Mouse (Mus musculus) CH12.LX (cell line): Measurements from ENCODE around the gene Sdr39u1. TPM values are rescaled to one million over a fixed set of nuclear protein-coding genes. Genes with fewer than 3 reads are reported as not detected.
A peak's percentile ranks its signal among the peaks of the same experiment; 100 is the strongest.

ENCODE experiments used
- DNase-seq: peaks from one replicate; pipeline ENCODE4 v3.0.0-alpha.2; 2013; ENCODE audit errors: extremely low read depth
- H3K27ac ChIP-seq: 2 replicates; pipeline ENCODE4 v1.5.1; 2012; ENCODE audit warnings: low read depth, mild to moderate bottlenecking, control low read depth, moderate library complexity; ENCODE audit not compliant: insufficient read depth
- H3K27me3 ChIP-seq: replicated peaks from 2 replicates; pipeline ENCODE3; 2012; ENCODE audit warnings: inconsistent platforms
- H3K36me3 ChIP-seq, 2 experiments: replicated peaks in 1 of 2; 2 replicates each; pipeline versions ENCODE3 to v1.6.1; 2012; ENCODE audit warnings: inconsistent platforms in 1 of 2, low read length in 1 of 2, mild to moderate bottlenecking in 1 of 2, mixed read lengths in 1 of 2, moderate library complexity in 1 of 2; ENCODE audit not compliant: control insufficient read depth in 1 of 2, insufficient read depth in 1 of 2
- H3K4me1 ChIP-seq, 2 experiments: 2 replicates each; pipeline ENCODE4 v1.6.1; 2012; ENCODE audit warnings: inconsistent platforms in 1 of 2, moderate library complexity in 1 of 2; ENCODE audit not compliant: insufficient read depth in 2 of 2, control insufficient read depth in 1 of 2
- H3K4me2 ChIP-seq: 2 replicates; pipeline ENCODE4 v1.6.1; 2012; ENCODE audit warnings: low read depth, mild to moderate bottlenecking, control low read depth; ENCODE audit not compliant: poor library complexity, insufficient read depth, severe bottlenecking
- H3K4me3 ChIP-seq, 3 experiments: fragments of 150-350 bp in 1 of 3; sonication (generic) in 1 of 3; replicated peaks in 1 of 3; 2 replicates each; pipeline versions ENCODE3 to v1.5.1; 2011 to 2012; ENCODE audit warnings: low read depth in 2 of 3, low read length in 2 of 3, mild to moderate bottlenecking in 2 of 3, moderate library complexity in 2 of 3, control low read depth in 1 of 3, improper control_type of control experiment in 1 of 3, inconsistent platforms in 1 of 3, mixed read lengths in 1 of 3; ENCODE audit not compliant: poor library complexity in 1 of 3
- H3K79me2 ChIP-seq: replicated peaks from 2 replicates; pipeline ENCODE4 v1.6.1; 2012; ENCODE audit warnings: mild to moderate bottlenecking, moderate library complexity; ENCODE audit not compliant: control insufficient read depth, poor library complexity, insufficient read depth, severe bottlenecking; ENCODE audit errors: extremely low read depth
- H3K9ac ChIP-seq: 2 replicates; pipeline ENCODE4 v1.6.1; 2012; ENCODE audit warnings: low read depth, mild to moderate bottlenecking, control low read depth, moderate library complexity; ENCODE audit not compliant: insufficient read depth
- H3K9me3 ChIP-seq: replicated peaks from 2 replicates; pipeline ENCODE3; 2012; ENCODE audit warnings: low read length, inconsistent platforms, mixed read lengths
- CHD1 ChIP-seq: IDR thresholded peaks from 2 replicates; pipeline ENCODE4 v1.6.1; 2012; ENCODE audit warnings: low read depth, low read length, improper control_type of control experiment, inconsistent platforms
- CTCF ChIP-seq, 2 experiments: IDR thresholded peaks in 1 of 2; conservative IDR thresholded peaks in 1 of 2; 2 replicates each; pipeline ENCODE4 v1.5.1; 2011 to 2012; ENCODE audit warnings: low read depth in 2 of 2, low read length in 2 of 2, improper control_type of control experiment in 1 of 2, inconsistent platforms in 1 of 2, mild to moderate bottlenecking in 1 of 2, moderate library complexity in 1 of 2
- EP300 ChIP-seq: IDR thresholded peaks from 2 replicates; pipeline ENCODE4 v1.6.1; 2011; ENCODE audit warnings: low read length, improper control_type of control experiment
- ETS1 ChIP-seq: conservative IDR thresholded peaks from 2 replicates; pipeline ENCODE4 v1.6.1; 2012; ENCODE audit warnings: low read depth, mild to moderate bottlenecking, inconsistent platforms, low read length, improper control_type of control experiment, moderate library complexity
- GABPA ChIP-seq: IDR thresholded peaks from 2 replicates; pipeline ENCODE4 v1.6.1; 2012; ENCODE audit warnings: low read depth, low read length, improper control_type of control experiment, inconsistent platforms; ENCODE audit not compliant: insufficient replicate concordance
- HCFC1 ChIP-seq: IDR thresholded peaks from 2 replicates; pipeline ENCODE4 v1.6.1; 2012; ENCODE audit warnings: low read depth, mild to moderate bottlenecking, inconsistent platforms, low read length, improper control_type of control experiment
- JUN ChIP-seq: IDR thresholded peaks from 2 replicates; pipeline ENCODE4 v1.6.1; 2011; ENCODE audit warnings: low read depth, mild to moderate bottlenecking, low read length, improper control_type of control experiment, moderate library complexity; ENCODE audit not compliant: insufficient read depth
- JUND ChIP-seq: conservative IDR thresholded peaks from 2 replicates; pipeline ENCODE4 v1.6.1; 2011; ENCODE audit warnings: low read depth, low read length, improper control_type of control experiment
- KAT2A ChIP-seq: IDR thresholded peaks from 2 replicates; pipeline ENCODE4 v1.6.1; 2012; ENCODE audit warnings: low read length, improper control_type of control experiment, inconsistent platforms; ENCODE audit not compliant: insufficient replicate concordance
- MAX ChIP-seq: IDR thresholded peaks from 2 replicates; pipeline ENCODE4 v1.6.1; 2011; ENCODE audit warnings: low read length, improper control_type of control experiment
- MAZ ChIP-seq: IDR thresholded peaks from 2 replicates; pipeline ENCODE4 v1.6.1; 2012; ENCODE audit warnings: low read depth, mild to moderate bottlenecking, inconsistent platforms, low read length, improper control_type of control experiment, moderate library complexity
- MEF2A ChIP-seq: IDR thresholded peaks from 2 replicates; pipeline ENCODE4 v1.6.1; 2014; ENCODE audit warnings: low read depth, mild to moderate bottlenecking, inconsistent platforms, low read length, improper control_type of control experiment, borderline replicate concordance
- MYC ChIP-seq: IDR thresholded peaks from 2 replicates; pipeline ENCODE4 v1.6.1; 2011; ENCODE audit warnings: low read depth, mild to moderate bottlenecking, improper control_type of control experiment, low read length
- NELFE ChIP-seq: IDR thresholded peaks from 2 replicates; pipeline ENCODE4 v1.6.1; 2011; ENCODE audit warnings: low read depth, low read length, improper control_type of control experiment
- PAX5 ChIP-seq: IDR thresholded peaks from 2 replicates; pipeline ENCODE4 v1.6.1; 2012; ENCODE audit warnings: low read length, inconsistent platforms, mixed read lengths
- POLR2A ChIP-seq: IDR thresholded peaks from 2 replicates; pipeline ENCODE4 v1.6.1; 2011; ENCODE audit warnings: low read depth, mild to moderate bottlenecking, improper control_type of control experiment, low read length
- RCOR1 ChIP-seq: conservative IDR thresholded peaks from 2 replicates; pipeline ENCODE4 v1.6.1; 2012; ENCODE audit warnings: low read depth, mild to moderate bottlenecking, inconsistent platforms, low read length, improper control_type of control experiment
- USF1 ChIP-seq: IDR thresholded peaks from 2 replicates; pipeline ENCODE4 v1.6.1; 2014; ENCODE audit warnings: low read depth, mild to moderate bottlenecking, inconsistent platforms, low read length, improper control_type of control experiment
- USF2 ChIP-seq: conservative IDR thresholded peaks from 2 replicates; pipeline ENCODE4 v1.6.1; 2011; ENCODE audit warnings: low read depth, low read length, improper control_type of control experiment
- ZMIZ1 ChIP-seq: IDR thresholded peaks from 2 replicates; pipeline ENCODE4 v1.6.1; 2012; ENCODE audit warnings: low read depth, mild to moderate bottlenecking, inconsistent platforms, low read length, improper control_type of control experiment
- dilution Hi-C: fragments of 300-500 bp; cut with MboI; formaldehyde crosslinking; loops from 2 replicates; pipeline ENCODE4 v1.14.3; 2020; ENCODE audit warnings: low sequenced_read_pairs; ENCODE audit not compliant: extremely low pct_unique_long_range_greater_than_20kb, extremely low pct_ligation_motif_present
- in situ Hi-C: fragments of 300-500 bp; cut with MboI; formaldehyde crosslinking; loops from 3 replicates; pipeline ENCODE4 v1.14.3; 2019; ENCODE audit warnings: low sequenced_read_pairs, low pct_ligation_motif_present, low pct_unique_long_range_greater_than_20kb, mixed read lengths
- polyA plus RNA-seq: library from polyadenylated mRNA; unstranded; fragments of >175 nt; gene quantifications from 2 replicates; pipeline ENCODE4 v1.2.1, GENCODE M21; 2012; ENCODE audit warnings: low read depth; ENCODE audit not compliant: insufficient read length
- total RNA-seq, 2 experiments: library from RNA; depleted of rRNA; stranded (reverse); fragments of 300-350 nt in 1 of 2; fragments of >200 nt in 1 of 2; gene quantifications; 2 replicates each; pipeline ENCODE4 v1.2.3; 2012 to 2014

The Sdr39u1 gene
- total and polyA plus RNA-seq, 3 experiments, result 61.4 to 90.8 (median 66.7) TPM

DNA sequence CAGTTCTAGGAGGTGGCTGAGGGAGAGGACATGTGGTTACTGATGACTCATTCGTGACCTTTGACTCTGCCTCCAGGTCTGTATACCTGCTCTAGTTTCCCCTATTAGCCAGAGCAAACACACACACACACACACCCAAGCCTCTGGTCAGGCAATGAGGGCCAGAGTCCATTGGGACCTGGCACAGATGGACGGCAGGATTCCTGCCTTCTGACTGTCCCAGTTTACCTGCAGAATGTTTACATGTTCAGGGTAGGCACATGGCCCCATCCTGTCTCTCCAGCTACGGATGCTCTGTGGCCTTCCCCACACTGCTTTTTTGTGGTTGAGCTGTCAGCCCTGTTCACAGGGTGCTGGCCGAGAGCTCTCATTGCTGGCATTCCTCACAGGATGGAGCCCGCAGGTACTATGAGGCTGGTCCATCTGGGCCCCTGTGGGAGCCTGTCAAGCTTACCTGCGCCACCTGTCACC lies 17.9 kb downstream of the Sdr39u1 start:
- H3K27me3 ChIP-seq, result no peaks in the 10 kb centered on the region
- peaks cover 32 to 59% of the 10 kb centered on the region in 2 experiments for H3K4me1 ChIP-seq
- H3K36me3 ChIP-seq, result peaks cover 6 to 9% of the 10 kb centered on the region in 2 experiments
- dilution Hi-C loops, result no loop called here
- peak overlapping the region in 1 of 3 experiments; percentile 31 for H3K4me3 ChIP-seq
- in situ Hi-C loops, result no loop called here
- H3K4me2 ChIP-seq, result no peak overlapping the region
- no peak for TF ChIP-seq HCFC1
- TF ChIP-seq JUN, result no peak
- TF ChIP-seq KAT2A, result no peak
- no peak for TF ChIP-seq JUND
- TF ChIP-seq PAX5, result no peak
- TF ChIP-seq USF1, result no peak
- no peak for TF ChIP-seq MEF2A
- TF ChIP-seq MAZ, result no peak
- TF ChIP-seq NELFE, result no peak
- TF ChIP-seq CTCF (conservative IDR thresholded peaks at IDR 0.05 in 1 of 2, IDR thresholded peaks at IDR 0.05 in 1 of 2; ENCODE audit: low read depth in 2 of 2, low read length in 2 of 2), result no peak
- no peak for TF ChIP-seq MYC
- no peak for TF ChIP-seq MAX
- no peak for TF ChIP-seq GABPA
- no peak for TF ChIP-seq RCOR1
- no peak for TF ChIP-seq CHD1
- no peak for TF ChIP-seq POLR2A
- no peak for DNase-seq
- no peak overlapping the region for H3K9ac ChIP-seq
- H3K27ac ChIP-seq, result no peak overlapping the region; the same call in 1 of the 2 replicates
- peaks cover under 1% of the 10 kb centered on the region; the same call in 1 of the 2 replicates for H3K79me2 ChIP-seq
- no peaks in the 10 kb centered on the region for H3K9me3 ChIP-seq

DNA sequence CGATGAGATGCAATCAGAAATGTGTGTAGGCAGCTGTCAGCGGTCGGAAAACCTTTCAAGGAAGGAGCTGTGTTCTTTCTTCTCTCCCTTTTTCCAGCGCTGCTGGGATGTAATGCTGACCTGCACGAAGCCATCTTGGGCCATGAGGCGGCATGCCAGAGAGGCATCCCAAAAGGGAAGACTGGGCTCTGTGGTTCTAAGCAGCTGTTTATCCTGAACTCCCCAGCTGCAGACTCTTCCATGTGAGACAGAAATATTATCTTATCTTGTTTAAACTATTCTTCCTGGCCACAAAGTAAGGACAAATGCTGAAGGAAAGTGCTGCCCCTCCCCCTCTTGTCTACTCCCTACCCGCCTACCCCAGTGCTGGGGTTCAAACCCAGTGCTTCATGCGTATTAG lies 19.1 kb downstream of the Sdr39u1 start:
- Histone ChIP-seq H3K27ac (no peak overlapping the region), H3K9me3 (no peaks in the 10 kb centered on the region), H3K9ac (no peak overlapping the region), H3K36me3 (no peaks in the 10 kb centered on the region), H3K27me3 (peaks cover 2% of the 10 kb centered on the region), H3K4me3 (no peak overlapping the region), H3K79me2 (no peaks in the 10 kb centered on the region), H3K4me1 (peaks cover 26 to 49% of the 10 kb centered on the region in 2 experiments), H3K4me2 (no peak overlapping the region)
- no peak for TF ChIP-seq ETS1
- no peak for TF ChIP-seq USF1
- TF ChIP-seq MYC, result no peak
- no peak for TF ChIP-seq MEF2A
- TF ChIP-seq USF2, result no peak
- no peak for TF ChIP-seq EP300
- no peak for TF ChIP-seq JUN
- TF ChIP-seq ZMIZ1, result no peak
- DNase-seq, result no peak
- dilution Hi-C loops, result no loop called here
- in situ Hi-C loops, result no loop called here
